ENCODE assay signal across 25 mouse cellular contexts in genomic region chr9:41531596-41531995, GRCm38 (mm10).
DNase-seq lines count a peak whose midpoint lies in the region; ATAC-seq and TF ChIP-seq lines count a peak whose summit lies in the region.
"Had no signal": no experiment of that assay in that cellular context is flagged by ENCODE, and none has a peak within 500 bp of the region (broad histone marks: within the 10 kb centered on the region; RNA-seq: fewer than 3 reads in every experiment).

No protein-coding gene starts in this region.

- H3K27me3 ChIP-seq in heart, adult 2 months (ENCODE audit: control insufficient read depth, insufficient read depth, low read length): no peaks in the 10 kb centered on the region
- H3K27me3 ChIP-seq in kidney, embryonic 16.5 days (ENCODE audit: insufficient read depth, low read length): no peaks in the 10 kb centered on the region
- H3K27me3 ChIP-seq in kidney, adult 2 months (replicated peaks; ENCODE audit: control insufficient read depth, insufficient read depth, low read length): no peaks in the 10 kb centered on the region
- no peaks in the 10 kb centered on the region for H3K27me3 ChIP-seq in lung, postnatal 0 days (replicated peaks; ENCODE audit: insufficient read depth, low read length)
- H3K27me3 ChIP-seq: CH12.LX; intestine, embryonic 15.5 days; limb, embryonic 13.5 days; liver, embryonic 12.5 days; neural tube, embryonic 12.5 days had no signal

- no peak overlapping the region for H3K9ac ChIP-seq in heart, adult 2 months (ENCODE audit: low read depth, low read length)
- no peak overlapping the region for H3K9ac ChIP-seq in kidney, embryonic 16.5 days (replicated peaks; ENCODE audit: low read length)
- no peak overlapping the region for H3K9ac ChIP-seq in lung, postnatal 0 days (replicated peaks; ENCODE audit: low read depth)
- H3K9ac ChIP-seq: intestine, embryonic 15.5 days; limb, embryonic 13.5 days; liver, embryonic 12.5 days; neural tube, embryonic 12.5 days had no signal

- no peak for ATAC-seq in kidney, embryonic 16.5 days (ENCODE audit: low FRiP score, low TSS enrichment)
- ATAC-seq in lung, postnatal 0 days: no peak
- ATAC-seq: forebrain, embryonic 14.5 days; intestine, embryonic 15.5 days; liver, embryonic 12.5 days had no signal

- H3K9me3 ChIP-seq in kidney, embryonic 16.5 days (ENCODE audit: low read length): no peaks in the 10 kb centered on the region
- H3K9me3 ChIP-seq in lung, postnatal 0 days (ENCODE audit: low read length): no peaks in the 10 kb centered on the region
- H3K9me3 ChIP-seq: G1E; heart, embryonic 10.5 days; hindbrain, embryonic 10.5 days; intestine, embryonic 15.5 days; limb, embryonic 13.5 days; liver, embryonic 12.5 days; neural tube, embryonic 12.5 days had no signal

- H3K4me2 ChIP-seq in kidney, embryonic 16.5 days (replicated peaks; ENCODE audit: low read depth, low read length): no peak overlapping the region
- H3K4me2 ChIP-seq in lung, postnatal 0 days (replicated peaks; ENCODE audit: low read depth, low read length): no peak overlapping the region
- H3K4me2 ChIP-seq: limb, embryonic 13.5 days; liver, embryonic 12.5 days; neural tube, embryonic 12.5 days had no signal

- DNase-seq in heart, adult 11 months: peak; percentile 90
- no peak for DNase-seq in heart, adult 2 months
- no peak for DNase-seq in kidney, adult 2 months
- peak; percentile 16 for DNase-seq in lung, postnatal 0 days (ENCODE audit: low spot score)
- no peak for DNase-seq in lung, postnatal 10 days
- no peak for DNase-seq in left cerebral cortex, postnatal 10 days (ENCODE audit: extremely low spot score in 1 of 2, low spot score in 2 of 2)
- DNase-seq: adrenal gland, adult 2 months; cerebellum, adult 18-20 months; cerebellum, postnatal 25 days; gastrocnemius, postnatal 25 days; lung, adult 18-20 months; lung, postnatal 4 days; midbrain, embryonic 14.5 days; right cerebral cortex, postnatal 14 days; spleen, adult 18-20 months had no signal

- no peak overlapping the region for H3K4me3 ChIP-seq in heart, adult 2 months
- H3K4me3 ChIP-seq in kidney, embryonic 16.5 days (ENCODE audit: low read length): no peak overlapping the region
- H3K4me3 ChIP-seq in kidney, adult 2 months (ENCODE audit: insufficient read depth, low read depth, low read length): no peak overlapping the region
- no peak overlapping the region for H3K4me3 ChIP-seq in lung, postnatal 0 days (ENCODE audit: low read depth, low read length)
- H3K4me3 ChIP-seq: heart, embryonic 10.5 days; hindbrain, embryonic 10.5 days; intestine, embryonic 15.5 days; limb, embryonic 13.5 days; liver, embryonic 12.5 days; neural tube, embryonic 12.5 days had no signal

- peaks cover 8% of the 10 kb centered on the region for H3K4me1 ChIP-seq in heart, adult 2 months (ENCODE audit: control insufficient read depth, insufficient read depth, low read length)
- H3K4me1 ChIP-seq in kidney, embryonic 16.5 days (ENCODE audit: insufficient read depth, low read length): peaks cover 4% of the 10 kb centered on the region; the same call in 1 of the 2 replicates
- no peaks in the 10 kb centered on the region for H3K4me1 ChIP-seq in kidney, adult 2 months (ENCODE audit: control insufficient read depth, insufficient read depth, low read length)
- no peaks in the 10 kb centered on the region for H3K4me1 ChIP-seq in lung, postnatal 0 days (ENCODE audit: insufficient read depth, low read depth, low read length)
- H3K4me1 ChIP-seq: liver, embryonic 12.5 days had no signal

- H3K27ac ChIP-seq in heart, adult 2 months: no peak overlapping the region; the same call in 1 of the 2 replicates
- peak overlapping the region; percentile 29; the same call in 1 of the 2 replicates for H3K27ac ChIP-seq in kidney, embryonic 16.5 days (ENCODE audit: low read length)
- no peak overlapping the region for H3K27ac ChIP-seq in kidney, adult 2 months (ENCODE audit: insufficient read depth, low read depth, low read length)
- H3K27ac ChIP-seq in lung, postnatal 0 days (ENCODE audit: low read length): no peak overlapping the region
- H3K27ac ChIP-seq: hindbrain, embryonic 10.5 days; intestine, embryonic 15.5 days; liver, embryonic 12.5 days; neural tube, embryonic 12.5 days had no signal

- no peak for TF ChIP-seq POLR2A in heart, adult 2 months (IDR thresholded peaks at IDR 0.05; ENCODE audit: insufficient read depth, low read depth, low read length)
- no peak for TF ChIP-seq POLR2A in kidney, adult 2 months (IDR thresholded peaks at IDR 0.05; ENCODE audit: low read depth, low read length)

- H3K36me3 ChIP-seq in heart, adult 2 months (ENCODE audit: control insufficient read depth, insufficient read depth, low read length): peaks cover 2% of the 10 kb centered on the region; the same call in 1 of the 2 replicates
- no peaks in the 10 kb centered on the region for H3K36me3 ChIP-seq in kidney, embryonic 16.5 days (ENCODE audit: insufficient read depth, low read length)
- H3K36me3 ChIP-seq in kidney, adult 2 months (ENCODE audit: control insufficient read depth, insufficient read depth, low read length): no peaks in the 10 kb centered on the region
- no peaks in the 10 kb centered on the region for H3K36me3 ChIP-seq in lung, postnatal 0 days (ENCODE audit: insufficient read depth, low read length)
- H3K36me3 ChIP-seq: G1E; heart, embryonic 10.5 days; intestine, embryonic 15.5 days; liver, embryonic 12.5 days had no signal

- intact Hi-C loops in heart, adult 2 months (cut with DNase I): no loop called here
- intact Hi-C loops in left cerebral cortex, postnatal 10 days (cut with DNase I): no loop called here

- TF ChIP-seq CTCF in heart, adult 2 months (IDR thresholded peaks at IDR 0.05): no peak
- TF ChIP-seq CTCF in kidney, adult 2 months (conservative IDR thresholded peaks at IDR 0.05; ENCODE audit: insufficient read depth, insufficient read length, low read depth, low read length): no peak
- no peak for TF ChIP-seq CTCF in lung, postnatal 0 days (IDR thresholded peaks at IDR 0.05)

- H3K79me2 ChIP-seq in heart, adult 2 months (replicated peaks; ENCODE audit: control insufficient read depth, insufficient read depth, low read length): no peaks in the 10 kb centered on the region

- no peak for TF ChIP-seq EP300 in heart, adult 2 months (IDR thresholded peaks at IDR 0.05; ENCODE audit: insufficient read depth, low read depth, low read length)
- TF ChIP-seq EP300 in lung, postnatal 0 days (IDR thresholded peaks at IDR 0.05): no peak

- WGBS in heart, adult 2 months: 67% methylated on average over 6 of the region's 6 CpGs
- 59% methylated on average over 6 of the region's 6 CpGs for WGBS in kidney, embryonic 16.5 days
- WGBS in kidney, adult 2 months: 72% methylated on average over 6 of the region's 6 CpGs
- WGBS in lung, postnatal 0 days: 54% methylated on average over 6 of the region's 6 CpGs

Comparison
In these comparisons a context has a peak if more than half of its experiments do, and no peak if none do; other contexts are left out.
1. DNase-seq: peak in heart, adult 11 months (single experiment) and lung, postnatal 0 days (single experiment); none in heart, adult 2 months (0 of 2), kidney, adult 2 months (single experiment), lung, postnatal 10 days (single experiment) and left cerebral cortex, postnatal 10 days (0 of 2).